ENCODE assay signal across 7 mouse cellular contexts in the genomic region with DNA sequence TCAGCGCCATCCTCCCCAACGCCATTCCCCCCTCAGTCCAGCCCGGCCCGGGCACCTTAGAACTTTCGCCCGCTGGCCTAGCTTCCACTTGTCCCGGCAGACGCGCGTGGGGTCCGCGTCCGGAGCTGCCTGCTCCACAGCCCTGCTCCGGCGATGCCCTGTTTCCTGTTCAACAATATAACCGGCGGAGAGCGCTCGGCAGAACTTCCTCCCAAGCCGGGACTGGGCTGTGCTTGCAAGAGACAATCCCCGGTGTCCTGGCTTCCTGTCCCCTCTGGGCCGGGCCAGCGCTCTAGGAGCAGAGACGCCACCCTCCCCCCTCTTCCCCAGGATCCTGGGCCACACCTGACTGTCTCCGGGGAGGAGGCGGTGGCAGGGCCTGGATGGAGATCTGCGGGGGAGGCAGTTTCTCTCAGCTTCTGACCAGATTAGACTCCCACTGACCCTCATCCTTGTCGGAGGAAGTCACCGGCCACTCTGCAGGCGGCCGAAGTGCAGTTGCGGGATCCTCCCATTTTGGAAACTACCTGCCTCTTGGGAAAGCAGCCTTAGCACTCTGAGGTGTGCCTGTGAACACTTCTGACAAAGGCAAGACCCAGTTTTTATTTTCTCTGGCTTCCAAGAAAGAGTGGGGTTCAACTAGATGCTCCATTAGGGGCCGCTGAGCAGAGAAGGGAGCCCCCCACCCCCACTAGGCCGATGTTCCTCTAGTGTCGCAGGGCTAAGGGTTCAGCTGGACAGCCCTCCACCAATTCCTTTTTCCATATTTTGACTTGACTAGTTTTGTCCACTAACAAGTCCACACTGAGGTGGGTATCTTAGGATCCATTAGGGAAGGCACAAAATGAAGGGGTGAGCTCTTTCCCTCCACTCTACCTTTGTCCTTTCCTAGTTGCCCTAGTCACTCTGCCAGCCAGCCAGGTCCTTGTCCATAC. TPM values are rescaled to one million over a fixed set of nuclear protein-coding genes. Genes with fewer than 3 reads are reported as not detected.
A peak's percentile ranks its signal among the peaks of the same experiment; 100 is the strongest.
DNase-seq lines count a peak whose midpoint lies in the region; ATAC-seq lines count a peak whose summit lies in the region.

A gene (minus strand): TSS at position 479 of the 935 bp plus-strand sequence.

- WGBS in hindbrain, embryonic 11.5 days, result 2% methylated on average over 34 of the region's 35 CpGs

- no peaks in the 10 kb centered on the region for H3K36me3 ChIP-seq in hindbrain, embryonic 11.5 days (ENCODE audit: control insufficient read depth, insufficient read depth, low read length)
- H3K36me3 ChIP-seq in megakaryocyte, embryonic 14.5 days (replicated peaks; ENCODE audit: low read length), result peaks cover 37% of the 10 kb centered on the region

- H3K9ac ChIP-seq in hindbrain, embryonic 11.5 days (ENCODE audit: low read depth, low read length), result peak within 1 kb of the TSS; percentile 37; the same call in 1 of the 2 replicates

- no peaks in the 10 kb centered on the region for H3K9me3 ChIP-seq in hindbrain, embryonic 11.5 days (ENCODE audit: control insufficient read depth, low read length)
- no peaks in the 10 kb centered on the region for H3K9me3 ChIP-seq in megakaryocyte, embryonic 14.5 days

- H3K4me1 ChIP-seq in hindbrain, embryonic 11.5 days (replicated peaks; ENCODE audit: control insufficient read depth, insufficient read depth, low read length), result peaks cover 18% of the 10 kb centered on the region
- H3K4me1 ChIP-seq in megakaryocyte, embryonic 14.5 days, result peaks cover 59% of the 10 kb centered on the region

- H3K27me3 ChIP-seq in hindbrain, embryonic 11.5 days (ENCODE audit: control insufficient read depth, insufficient read depth, low read length), result peaks cover 54% of the 10 kb centered on the region
- H3K27me3 ChIP-seq in megakaryocyte, embryonic 14.5 days (replicated peaks), result peaks cover 61% of the 10 kb centered on the region

- peak; percentile 54 for DNase-seq in MN1 (ENCODE audit: low spot score)
- DNase-seq in brain, adult 2 months (ENCODE audit: low read depth, low spot score), result peak; percentile 61
- DNase-seq in frontal cortex, postnatal 25 days (ENCODE audit: low spot score in 2 of 2), result peak; percentile 28 to 30
- DNase-seq in hindbrain, embryonic 11.5 days (ENCODE audit: low spot score), result peak; percentile 53
- peak; percentile 38 to 55 for DNase-seq in left cerebral cortex, postnatal 14 days (ENCODE audit: low spot score in 2 of 2)
- DNase-seq in skeletal muscle tissue, adult 2 months (ENCODE audit: low read depth, low spot score), result peak; percentile 52

- H3K4me3 ChIP-seq in hindbrain, embryonic 11.5 days (ENCODE audit: low read depth, low read length), result peak within 1 kb of the TSS; percentile 29
- H3K4me3 ChIP-seq in megakaryocyte, embryonic 14.5 days (replicated peaks), result peak within 1 kb of the TSS; percentile 90

- intact Hi-C loops in left cerebral cortex, postnatal 14 days (cut with DNase I), result loop anchor here (5.0 kb wide), 1 partner anchor 34 kb away; no protein-coding TSS in a partner anchor

- H3K4me2 ChIP-seq in hindbrain, embryonic 11.5 days (replicated peaks; ENCODE audit: low read depth, low read length), result peak within 1 kb of the TSS; percentile 57

- ATAC-seq in hindbrain, embryonic 11.5 days (ENCODE audit: low FRiP score), result no peak

- H3K27ac ChIP-seq in hindbrain, embryonic 11.5 days (ENCODE audit: low read depth, low read length), result no peak within 1 kb of the TSS

RNA-seq across cellular contexts. Expression of the gene that starts here (rescaled TPM):
- 2.8 and 3.6 TPM in 2 replicates for polyA plus RNA-seq in hindbrain, embryonic 11.5 days (2014; fragmentation: Nextera tagmentation; extraction: Ambion mirVana)
- 10 to 100 TPM; 10.8 to 12.4 TPM for total RNA-seq in left cerebral cortex, postnatal 14 days (2021)
- polyA plus RNA-seq in megakaryocyte, embryonic 14.5 days (2012; ENCODE audit: insufficient read depth, low replicate concordance), result 4.9 TPM in 1 of 2 replicates, not detected in the other
